Mouse (Mus musculus) testis, adult 2 months (tissue): Measurements from ENCODE around the gene AI597479.

ENCODE experiments used
- CTCF ChIP-seq: fragments of 200-500 bp; IDR thresholded peaks from 2 replicates; pipeline ENCODE4 v1.5.1; 2012; ENCODE audit warnings: low read depth, mild to moderate bottlenecking, inconsistent platforms, low read length, moderate library complexity; ENCODE audit not compliant: control insufficient read depth, insufficient read depth, insufficient replicate concordance
- POLR2A ChIP-seq: fragments of 200-500 bp; IDR thresholded peaks from 2 replicates; pipeline ENCODE4 v1.6.1; 2012; ENCODE audit warnings: low read depth, mild to moderate bottlenecking, inconsistent platforms, low read length, moderate library complexity; ENCODE audit not compliant: control insufficient read depth

DNA sequence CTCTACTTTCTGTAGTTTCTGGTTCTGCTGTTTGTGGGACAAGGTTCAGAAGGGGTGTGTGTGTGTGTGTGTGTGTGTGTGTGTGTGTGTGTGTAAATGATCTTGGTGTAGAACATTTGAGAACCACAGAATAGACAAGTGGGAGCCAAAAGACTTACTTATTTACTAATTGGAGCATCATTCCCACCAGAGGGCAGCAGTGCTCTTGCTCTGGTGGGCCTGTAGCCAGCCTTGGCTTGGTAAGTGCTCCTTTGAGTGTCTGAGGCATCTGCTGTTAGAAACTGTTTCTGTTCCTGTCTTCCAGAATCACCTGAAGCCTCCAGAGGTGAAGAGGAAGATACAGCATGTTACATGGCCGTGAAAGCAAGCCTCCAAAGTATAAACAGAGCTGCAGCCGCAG lies 14.4 kb downstream of the AI597479 start:
- TF ChIP-seq CTCF (peak; percentile 35; the same call in 1 of the 2 replicates), POLR2A (no peak)
